Mouse (Mus musculus) heart, postnatal 25 days (tissue): ENCODE data around the gene Tmem80. TPM values are rescaled to one million over a fixed set of nuclear protein-coding genes. Genes with fewer than 3 reads are reported as not detected.

Experiments used
- DNase-seq: peaks from one replicate; pipeline ENCODE4 v3.0.0; 2022; ENCODE audit warnings: low spot score
- intact Hi-C: fragments of 180-260 bp; cut with DNase I; formaldehyde crosslinking; loops from one replicate; pipeline ENCODE4 v1.15.1; 2025
- total RNA-seq, 2 experiments: library from RNA; stranded (reverse); gene quantifications; 2 replicates each; pipeline ENCODE4 v1.2.3; 2021

Gene Tmem80
- total RNA-seq, result 10 to 100 TPM; 13.5 to 13.9 TPM

- intact Hi-C loops, result loop anchor here (5.0 kb wide), 1 partner anchor 60 kb away; the partner anchor contains the start of gene Irf7
Observed at GRCm38 (mm10) chr7:141327469-141328372, at the start of gene Tmem80, which contains the start of gene Deaf1. Gene Tmem80 (plus strand): TSS chr7:141327739. Gene Deaf1 (minus strand): TSS chr7:141327690.

GRCm38 (mm10) chr7:141278766-141279590 lies 48.6 kb upstream of the Tmem80 start, which contains the start of gene Sct:
Gene Sct (minus strand): TSS chr7:141279133.
- DNase-seq, result no peak

More at GRCm38 (mm10) chr7:141327469-141328372, at the start of gene Tmem80, which contains the start of gene Deaf1:
- peak; percentile 97 for DNase-seq

GRCm38 (mm10) chr7:141281442-141281841 lies 46.1 kb upstream of the Tmem80 start:
- intact Hi-C loops, result no loop called here
- DNase-seq, result no peak

More at GRCm38 (mm10) chr7:141278766-141279590, 48.6 kb upstream of the Tmem80 start, which contains the start of gene Sct:
- intact Hi-C loops, result no loop called here

- intact Hi-C loops, result no loop called here
- no peak for DNase-seq
Observed at GRCm38 (mm10) chr7:141282756-141283155, 44.8 kb upstream of the Tmem80 start.

- DNase-seq, result no peak
- intact Hi-C loops, result no loop called here
Observed at GRCm38 (mm10) chr7:141288042-141288441, 39.5 kb upstream of the Tmem80 start.

GRCm38 (mm10) chr7:141291921-141292582 lies 35.5 kb upstream of the Tmem80 start, which contains the start of gene Drd4:
Gene Drd4 (plus strand): TSS chr7:141292006.
- intact Hi-C loops, result no loop called here
- no peak for DNase-seq

GRCm38 (mm10) chr7:141292583-141293388 lies 34.8 kb upstream of the Tmem80 start:
- intact Hi-C loops, result no loop called here
- DNase-seq, result no peak

GRCm38 (mm10) chr7:141293852-141294471 lies 33.6 kb upstream of the Tmem80 start:
- DNase-seq, result no peak
- intact Hi-C loops, result no loop called here

- no peak for DNase-seq
- intact Hi-C loops, result no loop called here
Observed at GRCm38 (mm10) chr7:141294479-141294878, 33.1 kb upstream of the Tmem80 start.

GRCm38 (mm10) chr7:141297926-141298650 lies 29.5 kb upstream of the Tmem80 start:
- DNase-seq, result no peak
- intact Hi-C loops, result no loop called here

- intact Hi-C loops, result no loop called here
Observed at GRCm38 (mm10) chr7:141299175-141299574, 28.4 kb upstream of the Tmem80 start.

GRCm38 (mm10) chr7:141301386-141301785 lies 26.2 kb upstream of the Tmem80 start:
- intact Hi-C loops, result no loop called here
- no peak for DNase-seq

More at GRCm38 (mm10) chr7:141299175-141299574, 28.4 kb upstream of the Tmem80 start:
- no peak for DNase-seq

- no peak for DNase-seq
- intact Hi-C loops, result no loop called here
Observed at GRCm38 (mm10) chr7:141302702-141303268, 24.8 kb upstream of the Tmem80 start.

- intact Hi-C loops, result no loop called here
- no peak for DNase-seq
Observed at GRCm38 (mm10) chr7:141304537-141304936, 23.0 kb upstream of the Tmem80 start.

- intact Hi-C loops, result no loop called here
- DNase-seq, result no peak
Observed at GRCm38 (mm10) chr7:141314416-141314815, 13.1 kb upstream of the Tmem80 start.

- intact Hi-C loops, result no loop called here
- DNase-seq, result no peak
Observed at GRCm38 (mm10) chr7:141315076-141315475, 12.5 kb upstream of the Tmem80 start.

- DNase-seq, result no peak
- intact Hi-C loops, result no loop called here
Observed at GRCm38 (mm10) chr7:141315974-141316373, 11.6 kb upstream of the Tmem80 start.
